Mouse (Mus musculus): ENCODE results near the gene Xrra1.

The Xrra1 gene

GRCm38 (mm10) chr7:99858813-99859585 is at the start of gene Xrra1:
Gene Xrra1, plus strand, starts transcription at chr7:99859116.
- peak; percentile 97 for DNase-seq

GRCm38 (mm10) chr7:99810814-99811213 is 48.1 kb upstream of the Xrra1 start:
- DNase-seq, result no peak

GRCm38 (mm10) chr7:99811661-99812060 is 47.3 kb upstream of the Xrra1 start:
- no peak for DNase-seq

- peak in 1 of 2 experiments; percentile 50 for DNase-seq
Measured at GRCm38 (mm10) chr7:99813394-99813793, 45.5 kb upstream of the Xrra1 start.

- peak; percentile 58 to 79 for DNase-seq
Measured at GRCm38 (mm10) chr7:99818181-99818725, 40.7 kb upstream of the Xrra1 start.

GRCm38 (mm10) chr7:99821953-99822352 is 37.0 kb upstream of the Xrra1 start:
- DNase-seq, result no peak

GRCm38 (mm10) chr7:99822426-99822825 is 36.5 kb upstream of the Xrra1 start:
- no peak for DNase-seq

- peak in 1 of 2 experiments; percentile 38 for DNase-seq
Measured at GRCm38 (mm10) chr7:99823045-99823663, 35.8 kb upstream of the Xrra1 start.

- peak in 1 of 2 experiments; percentile 35 for DNase-seq
Measured at GRCm38 (mm10) chr7:99824649-99825483, 34.0 kb upstream of the Xrra1 start.

- no peak for DNase-seq
Measured at GRCm38 (mm10) chr7:99825511-99825910, 33.4 kb upstream of the Xrra1 start.

GRCm38 (mm10) chr7:99826096-99826495 is 32.8 kb upstream of the Xrra1 start:
- no peak for DNase-seq

GRCm38 (mm10) chr7:99828083-99828570 is 30.8 kb upstream of the Xrra1 start, which contains the start of gene Neu3:
Gene Neu3, minus strand, starts transcription at chr7:99828417.
- peak; percentile 89 to 90 for DNase-seq

GRCm38 (mm10) chr7:99833115-99833845 is 25.6 kb upstream of the Xrra1 start:
- DNase-seq, result no peak

GRCm38 (mm10) chr7:99833846-99834222 is 25.1 kb upstream of the Xrra1 start:
- no peak for DNase-seq

GRCm38 (mm10) chr7:99834314-99834853 is 24.5 kb upstream of the Xrra1 start:
- DNase-seq, result no peak

GRCm38 (mm10) chr7:99836781-99837180 is 22.1 kb upstream of the Xrra1 start:
- no peak for DNase-seq

- DNase-seq, result no peak
Measured at GRCm38 (mm10) chr7:99837358-99838071, 21.4 kb upstream of the Xrra1 start.

- DNase-seq, result no peak
Measured at GRCm38 (mm10) chr7:99838241-99838640, 20.7 kb upstream of the Xrra1 start.

- DNase-seq, result no peak
Measured at GRCm38 (mm10) chr7:99845533-99846236, 13.2 kb upstream of the Xrra1 start.

GRCm38 (mm10) chr7:99850534-99850933 is 8.4 kb upstream of the Xrra1 start:
- no peak for DNase-seq
